Mouse (Mus musculus): ENCODE data around the gene Cc2d1a. TPM values are rescaled to one million over a fixed set of nuclear protein-coding genes. Genes with fewer than 3 reads are reported as not detected.
A peak's percentile ranks its signal among the peaks of the same experiment; 100 is the strongest.

Gene Cc2d1a
- polyA plus RNA-seq, 1 experiment from 2014 or later: 25.5 TPM

GRCm38 (mm10) chr8:84084341-84085115 is 63.2 kb downstream of the Cc2d1a start:
- Histone ChIP-seq H3K36me3 (ENCODE audit: control insufficient read depth, insufficient read depth, low read length) (peaks cover 13% of the 10 kb centered on the region; the same call in 1 of the 2 replicates), H3K27me3 (ENCODE audit: control insufficient read depth, insufficient read depth, low read length) (no peaks in the 10 kb centered on the region), H3K4me2 (ENCODE audit: low read depth, low read length) (no peak overlapping the region), H3K4me1 (ENCODE audit: control insufficient read depth, insufficient read depth, low read length) (no peaks in the 10 kb centered on the region), H3K4me3 (replicated peaks; ENCODE audit: low read length) (no peak overlapping the region), H3K9ac (ENCODE audit: low read length) (no peak overlapping the region), H3K9me3 (replicated peaks; ENCODE audit: control insufficient read depth, low read length) (no peaks in the 10 kb centered on the region), H3K27ac (ENCODE audit: low read length) (no peak overlapping the region)
- WGBS: 54% methylated on average over 42 of the region's 42 CpGs
- ATAC-seq (ENCODE audit: insufficient read depth, low FRiP score): peak; percentile 14; the same call in 1 of the 2 replicates

GRCm38 (mm10) chr8:84083829-84084241 is 63.9 kb downstream of the Cc2d1a start:
- H3K9ac ChIP-seq (ENCODE audit: low read length): no peak overlapping the region
- no peaks in the 10 kb centered on the region for H3K27me3 ChIP-seq (ENCODE audit: control insufficient read depth, insufficient read depth, low read length)
- H3K4me3 ChIP-seq (replicated peaks; ENCODE audit: low read length): no peak overlapping the region
- peaks cover 13% of the 10 kb centered on the region; the same call in 1 of the 2 replicates for H3K36me3 ChIP-seq (ENCODE audit: control insufficient read depth, insufficient read depth, low read length)
- ATAC-seq (ENCODE audit: insufficient read depth, low FRiP score): 0 out of 2 replicates have a peak, but pooled peaks have one; percentile 39
- no peaks in the 10 kb centered on the region for H3K9me3 ChIP-seq (replicated peaks; ENCODE audit: control insufficient read depth, low read length)
- no peak overlapping the region for H3K4me2 ChIP-seq (ENCODE audit: low read depth, low read length)
- no peak overlapping the region for H3K27ac ChIP-seq (ENCODE audit: low read length)
- WGBS: 37% methylated on average over 8 of the region's 8 CpGs
- H3K4me1 ChIP-seq (ENCODE audit: control insufficient read depth, insufficient read depth, low read length): no peaks in the 10 kb centered on the region

MicroRNA genes within 50 kb of the gene (microRNA counts, 519-probe panel; counts per million panel counts)
- microRNA mmu-miR-181c (2,694 counts per million, percentile 59 among the panel's probes with 10 or more counts), microRNA mmu-miR-709 (2,072 counts per million, percentile 42 among the panel's probes with 10 or more counts)

Small RNAs within 50 kb of the gene (microRNA-seq; reads per million reads assigned to microRNA genes)
- gene Gm25110 (not detected), gene Mir181c (4,966 reads per million, percentile 91 among the genes with 10 or more reads in this experiment), gene Mir181d (2,568 reads per million, percentile 86 among the genes with 10 or more reads in this experiment), gene Mir709 (not detected)

Other genes starting within 250 kb of the Cc2d1a start
- 12.6 and 13.2 TPM in 2 replicates for gene Adgrl1, start 247.8 kb downstream of the Cc2d1a start, polyA plus RNA-seq (2015; fragmentation: Nextera tagmentation; extraction: Ambion mirVana)
- gene Gm10644, start 192.7 kb downstream of the Cc2d1a start, polyA plus RNA-seq (2015; fragmentation: Nextera tagmentation; extraction: Ambion mirVana): 0.39 and 0.67 TPM in 2 replicates
- gene Asf1b, start 192.4 kb downstream of the Cc2d1a start, polyA plus RNA-seq (2015; fragmentation: Nextera tagmentation; extraction: Ambion mirVana): 49.4 and 53.1 TPM in 2 replicates
- gene Prkaca, start 174.9 kb downstream of the Cc2d1a start, polyA plus RNA-seq (2015; fragmentation: Nextera tagmentation; extraction: Ambion mirVana): 49.5 and 79.8 TPM in 2 replicates
- 6.6 and 7.4 TPM in 2 replicates for gene Samd1, start 150.3 kb downstream of the Cc2d1a start, polyA plus RNA-seq (2015; fragmentation: Nextera tagmentation; extraction: Ambion mirVana)
- 0.58 and 0.71 TPM in 2 replicates for gene 1700067K01Rik, start 146.4 kb downstream of the Cc2d1a start, polyA plus RNA-seq (2015; fragmentation: Nextera tagmentation; extraction: Ambion mirVana)
- 0.50 and 0.80 TPM in 2 replicates for gene 2210011C24Rik, start 135.8 kb downstream of the Cc2d1a start, polyA plus RNA-seq (2015; fragmentation: Nextera tagmentation; extraction: Ambion mirVana)
- 4.1 and 4.9 TPM in 2 replicates for gene Palm3, start 126.5 kb downstream of the Cc2d1a start, polyA plus RNA-seq (2015; fragmentation: Nextera tagmentation; extraction: Ambion mirVana)
- gene Il27ra, start 105.3 kb downstream of the Cc2d1a start, polyA plus RNA-seq (2015; fragmentation: Nextera tagmentation; extraction: Ambion mirVana): 1.3 and 1.5 TPM in 2 replicates
- 0.22 TPM in 1 of 2 replicates, not detected in the other for gene Rln3, start 102.9 kb downstream of the Cc2d1a start, polyA plus RNA-seq (2015; fragmentation: Nextera tagmentation; extraction: Ambion mirVana)
- 1.4 and 1.5 TPM in 2 replicates for gene Gm10643, start 82.8 kb downstream of the Cc2d1a start, polyA plus RNA-seq (2015; fragmentation: Nextera tagmentation; extraction: Ambion mirVana)
- gene Rfx1, start 81.1 kb downstream of the Cc2d1a start, polyA plus RNA-seq (2015; fragmentation: Nextera tagmentation; extraction: Ambion mirVana): 6.1 and 6.3 TPM in 2 replicates
- gene Dcaf15, start 43.2 kb downstream of the Cc2d1a start, polyA plus RNA-seq (2015; fragmentation: Nextera tagmentation; extraction: Ambion mirVana): 6.4 and 7.5 TPM in 2 replicates
- 0.25 and 0.26 TPM in 2 replicates for gene Podnl1, start 21.9 kb downstream of the Cc2d1a start, polyA plus RNA-seq (2015; fragmentation: Nextera tagmentation; extraction: Ambion mirVana)
- gene 4930432K21Rik, start 89 bp upstream of the Cc2d1a start, polyA plus RNA-seq (2015; fragmentation: Nextera tagmentation; extraction: Ambion mirVana): 1.0 and 1.1 TPM in 2 replicates
- 1.3 TPM in 1 of 2 replicates, not detected in the other for gene Nanos3, start 37.3 kb upstream of the Cc2d1a start, polyA plus RNA-seq (2015; fragmentation: Nextera tagmentation; extraction: Ambion mirVana)
- gene Zswim4, start 89.1 kb upstream of the Cc2d1a start, polyA plus RNA-seq (2015; fragmentation: Nextera tagmentation; extraction: Ambion mirVana): 9.7 and 10.5 TPM in 2 replicates
- gene D8Ertd738e, start 101.8 kb upstream of the Cc2d1a start, polyA plus RNA-seq (2015; fragmentation: Nextera tagmentation; extraction: Ambion mirVana): 271 and 289 TPM in 2 replicates
- gene Mri1, start 109.4 kb upstream of the Cc2d1a start, polyA plus RNA-seq (2015; fragmentation: Nextera tagmentation; extraction: Ambion mirVana): 49.2 and 55.0 TPM in 2 replicates
- 18.8 and 19.0 TPM in 2 replicates for gene Ccdc130, start 122.4 kb upstream of the Cc2d1a start, polyA plus RNA-seq (2015; fragmentation: Nextera tagmentation; extraction: Ambion mirVana)
- gene Cacna1a, start 240.5 kb upstream of the Cc2d1a start, polyA plus RNA-seq (2015; fragmentation: Nextera tagmentation; extraction: Ambion mirVana): 2.0 and 2.2 TPM in 2 replicates

Data from stomach, embryonic 16.5 days (tissue).